In genomic region chr19:10724629-10725363, GRCm38 (mm10) we compare ENCODE assay signal across 25 mouse cellular contexts. TPM values are rescaled to one million over a fixed set of nuclear protein-coding genes. Genes with fewer than 3 reads are reported as not detected.
DNase-seq lines count a peak whose midpoint lies in the region; ATAC-seq and TF ChIP-seq lines count a peak whose summit lies in the region.
"Had no signal": no experiment of that assay in that cellular context is flagged by ENCODE, and none has a peak within 500 bp of the region (broad histone marks: within the 10 kb centered on the region; RNA-seq: fewer than 3 reads in every experiment).

No protein-coding gene starts in this region.

- DNase-seq in midbrain, embryonic 11.5 days (ENCODE audit: low spot score, missing footprints) = peak; percentile 41
- no peak for DNase-seq in midbrain, embryonic 14.5 days
- peak; percentile 71 for DNase-seq in cerebellum, adult 9-10 months
- peak; percentile 13 for DNase-seq in induced T-regulatory cell, adult 2 months (ENCODE audit: low read depth)
- DNase-seq in kidney, adult 2 months = no peak
- no peak for DNase-seq in layer of hippocampus, postnatal 10 days (ENCODE audit: low spot score in 2 of 2)
- no peak for DNase-seq in gastrocnemius, adult 8-10 months (ENCODE audit: low spot score in 2 of 2)
- DNase-seq: gastrocnemius, postnatal 25 days; heart, adult 2 months; heart, postnatal 36 days; layer of hippocampus, postnatal 36 days; lung, adult 2 months; thymus, adult 18-20 months had no signal

- TF ChIP-seq POLR2A in kidney, adult 2 months (IDR thresholded peaks at IDR 0.05; ENCODE audit: low read depth, low read length) = no peak

- H3K9me3 ChIP-seq in midbrain, embryonic 11.5 days (ENCODE audit: control insufficient read depth, low read length) = no peaks in the 10 kb centered on the region
- H3K9me3 ChIP-seq in midbrain, embryonic 14.5 days (ENCODE audit: control insufficient read depth, low read length) = no peaks in the 10 kb centered on the region
- H3K9me3 ChIP-seq: liver, embryonic 12.5 days; megakaryocyte, embryonic 14.5 days; neural tube, embryonic 12.5 days had no signal

- no peak overlapping the region for H3K4me2 ChIP-seq in midbrain, embryonic 11.5 days
- no peak overlapping the region for H3K4me2 ChIP-seq in midbrain, embryonic 14.5 days (ENCODE audit: low read length)
- H3K4me2 ChIP-seq: liver, embryonic 12.5 days; neural tube, embryonic 12.5 days had no signal

- no peak overlapping the region for H3K9ac ChIP-seq in midbrain, embryonic 11.5 days (ENCODE audit: low read length)
- H3K9ac ChIP-seq in midbrain, embryonic 14.5 days (replicated peaks; ENCODE audit: low read length) = no peak overlapping the region
- H3K9ac ChIP-seq: liver, embryonic 12.5 days; neural tube, embryonic 12.5 days had no signal

- ATAC-seq in midbrain, embryonic 11.5 days (ENCODE audit: low FRiP score) = no peak
- ATAC-seq in midbrain, embryonic 14.5 days (ENCODE audit: low FRiP score, low TSS enrichment) = no peak
- ATAC-seq: hindbrain, embryonic 16.5 days; intestine, postnatal 0 days; liver, embryonic 12.5 days had no signal

- 75% methylated on average over 13 of the region's 13 CpGs for WGBS in midbrain, embryonic 11.5 days
- WGBS in midbrain, embryonic 14.5 days = 77% methylated on average over 13 of the region's 13 CpGs
- 77% methylated on average over 13 of the region's 13 CpGs for WGBS in kidney, adult 2 months

- H3K27ac ChIP-seq in midbrain, embryonic 11.5 days (ENCODE audit: low read depth, low read length) = no peak overlapping the region
- no peak overlapping the region for H3K27ac ChIP-seq in midbrain, embryonic 14.5 days (replicated peaks; ENCODE audit: low read depth, low read length)
- no peak overlapping the region for H3K27ac ChIP-seq in kidney, adult 2 months (ENCODE audit: insufficient read depth, low read depth, low read length)
- H3K27ac ChIP-seq: heart, adult 2 months; kidney, postnatal 0 days; liver, embryonic 12.5 days; neural tube, embryonic 12.5 days had no signal

- no peaks in the 10 kb centered on the region for H3K36me3 ChIP-seq in midbrain, embryonic 11.5 days (ENCODE audit: control insufficient read depth, insufficient read depth, low read length)
- no peaks in the 10 kb centered on the region for H3K36me3 ChIP-seq in midbrain, embryonic 14.5 days (ENCODE audit: control insufficient read depth, insufficient read depth, low read length)
- no peaks in the 10 kb centered on the region for H3K36me3 ChIP-seq in kidney, adult 2 months (ENCODE audit: control insufficient read depth, insufficient read depth, low read length)
- H3K36me3 ChIP-seq: liver, embryonic 12.5 days; neural tube, embryonic 12.5 days had no signal

- H3K4me1 ChIP-seq in midbrain, embryonic 11.5 days (ENCODE audit: control insufficient read depth, insufficient read depth, low read length) = peaks cover 9% of the 10 kb centered on the region
- H3K4me1 ChIP-seq in midbrain, embryonic 14.5 days (ENCODE audit: control insufficient read depth, insufficient read depth, low read length) = peaks cover 19% of the 10 kb centered on the region
- H3K4me1 ChIP-seq in kidney, adult 2 months (ENCODE audit: control insufficient read depth, insufficient read depth, low read length) = no peaks in the 10 kb centered on the region

- no peak overlapping the region for H3K4me3 ChIP-seq in midbrain, embryonic 11.5 days (ENCODE audit: low read depth, low read length)
- H3K4me3 ChIP-seq in midbrain, embryonic 14.5 days (replicated peaks; ENCODE audit: low read depth, low read length) = no peak overlapping the region
- no peak overlapping the region for H3K4me3 ChIP-seq in kidney, adult 2 months (ENCODE audit: insufficient read depth, low read depth, low read length)
- H3K4me3 ChIP-seq: heart, adult 2 months; liver, embryonic 12.5 days; megakaryocyte, embryonic 14.5 days; neural tube, embryonic 12.5 days had no signal

- no peak for TF ChIP-seq CTCF in kidney, adult 2 months (conservative IDR thresholded peaks at IDR 0.05; ENCODE audit: insufficient read depth, insufficient read length, low read depth, low read length)

- H3K27me3 ChIP-seq in midbrain, embryonic 11.5 days (ENCODE audit: control insufficient read depth, insufficient read depth, low read length) = no peaks in the 10 kb centered on the region
- H3K27me3 ChIP-seq in midbrain, embryonic 14.5 days (ENCODE audit: control insufficient read depth, insufficient read depth, low read length) = no peaks in the 10 kb centered on the region
- H3K27me3 ChIP-seq in kidney, adult 2 months (replicated peaks; ENCODE audit: control insufficient read depth, insufficient read depth, low read length) = no peaks in the 10 kb centered on the region
- H3K27me3 ChIP-seq: neural tube, embryonic 12.5 days had no signal

RNA-seq across cellular contexts. Expression of gene Cd5, which starts 14.0 kb away (rescaled TPM):
- 0.08 and 0.22 TPM in 2 replicates for polyA plus RNA-seq in midbrain, embryonic 11.5 days (2014; fragmentation: Nextera tagmentation; extraction: Ambion mirVana)
- polyA plus RNA-seq in midbrain, embryonic 14.5 days (2014; fragmentation: Nextera tagmentation; extraction: Ambion mirVana) = 0.16 and 0.25 TPM in 2 replicates
- 0.33 and 3.3 TPM in 2 replicates for polyA plus RNA-seq in kidney, adult 2 months (2012; rRNA removed)
- under 1 TPM; 0.29 to 0.32 TPM for total RNA-seq in layer of hippocampus, postnatal 10 days (2021)
- total RNA-seq in gastrocnemius, adult 8-10 months (2022) = under 1 TPM in 1 of 4 experiments, not detected in 3; 0.27 TPM
- total RNA-seq: layer of hippocampus, postnatal 36 days; left cerebral cortex, postnatal 36 days had no signal
- polyA plus RNA-seq: liver, embryonic 12.5 days had no signal

RNA-seq across cellular contexts. Expression of gene Vps37c, which starts 36.3 kb away (rescaled TPM):
- polyA plus RNA-seq in midbrain, embryonic 11.5 days (2014; fragmentation: Nextera tagmentation; extraction: Ambion mirVana) = 23.1 and 26.0 TPM in 2 replicates
- polyA plus RNA-seq in midbrain, embryonic 14.5 days (2014; fragmentation: Nextera tagmentation; extraction: Ambion mirVana) = 27.3 and 32.1 TPM in 2 replicates
- polyA plus RNA-seq in kidney, adult 2 months (2012; rRNA removed) = 30.0 and 32.1 TPM in 2 replicates
- total RNA-seq in layer of hippocampus, postnatal 10 days (2021) = 10 to 100 TPM; 24.6 to 26.9 TPM
- 10 to 100 TPM; 21.1 to 33.7 (median 28.3) TPM for total RNA-seq in gastrocnemius, adult 8-10 months (2022)

RNA-seq across cellular contexts. Expression of gene Pga5, which starts 46.9 kb away (rescaled TPM):
- polyA plus RNA-seq in midbrain, embryonic 11.5 days (2014; fragmentation: Nextera tagmentation; extraction: Ambion mirVana) = not detected in 2 replicates
- not detected in 2 replicates for polyA plus RNA-seq in midbrain, embryonic 14.5 days (2014; fragmentation: Nextera tagmentation; extraction: Ambion mirVana)
- polyA plus RNA-seq in kidney, adult 2 months (2012; rRNA removed) = 0.80 and 1.0 TPM in 2 replicates
- total RNA-seq in layer of hippocampus, postnatal 10 days (2021) = not detected
- not detected for total RNA-seq in gastrocnemius, adult 8-10 months (2022)
- total RNA-seq: adrenal gland, adult 18-20 months; gastrocnemius, postnatal 25 days; heart, adult 2 months; heart, postnatal 36 days; layer of hippocampus, postnatal 36 days; left cerebral cortex, postnatal 36 days had no signal
- polyA plus RNA-seq: C2C12; forebrain, embryonic 11.5 days; heart, adult 2 months; heart, embryonic 14.5 days; hindbrain, embryonic 16.5 days; lung, adult 2 months; neural tube, embryonic 12.5 days; small intestine, adult 2 months had no signal

Comparison
In these comparisons a context has a peak if more than half of its experiments do, and no peak if none do; other contexts are left out.
1. DNase-seq: peak in midbrain, embryonic 11.5 days (single experiment), cerebellum, adult 9-10 months (single experiment) and induced T-regulatory cell, adult 2 months (single experiment); none in midbrain, embryonic 14.5 days (single experiment), kidney, adult 2 months (single experiment), layer of hippocampus, postnatal 10 days (0 of 2) and gastrocnemius, adult 8-10 months (0 of 2).